9 mouse cellular contexts compared by ENCODE assay signal in genomic region chr1:131712386-131712785, GRCm38 (mm10). TPM values are rescaled to one million over a fixed set of nuclear protein-coding genes. Genes with fewer than 3 reads are reported as not detected.
DNase-seq lines count a peak whose midpoint lies in the region; ATAC-seq and TF ChIP-seq lines count a peak whose summit lies in the region.
"Had no signal": no experiment of that assay in that cellular context is flagged by ENCODE, and none has a peak within 500 bp of the region (broad histone marks: within the 10 kb centered on the region; RNA-seq: fewer than 3 reads in every experiment).

No protein-coding gene starts in this region.

- TF ChIP-seq RAD21 in MEL (IDR thresholded peaks at IDR 0.05; ENCODE audit: low read depth, low read length), result peak; percentile 78

- no peaks in the 10 kb centered on the region for H3K4me1 ChIP-seq in MEL (ENCODE audit: control insufficient read depth in 1 of 2, insufficient read depth in 2 of 2, low read length in 2 of 2)

- H3K9ac ChIP-seq in MEL (ENCODE audit: control insufficient read depth, low read depth, low read length, poor library complexity, severe bottlenecking), result no peak overlapping the region
- H3K9ac ChIP-seq: heart, embryonic 13.5 days had no signal

- H3K27ac ChIP-seq in MEL (ENCODE audit: control insufficient read depth, low read depth, low read length), result no peak overlapping the region
- H3K27ac ChIP-seq: heart, embryonic 13.5 days had no signal

- no peaks in the 10 kb centered on the region for H3K9me3 ChIP-seq in MEL (replicated peaks; ENCODE audit: insufficient read depth, low read length)
- H3K9me3 ChIP-seq: heart, embryonic 13.5 days had no signal

- H3K79me2 ChIP-seq in MEL (ENCODE audit: control insufficient read depth, insufficient read depth, low read length, poor library complexity), result no peaks in the 10 kb centered on the region

- ATAC-seq in hematopoietic stem cell, adult 5-6 weeks (replicated peaks in 1 of 2; ENCODE audit: insufficient read depth in 1 of 2, low FRiP score in 2 of 2, low TSS enrichment in 1 of 2, low read depth in 1 of 2, poor library complexity in 2 of 2, severe bottlenecking in 2 of 2), result peak; percentile 48 to 51; a peak in 1 of 4 replicates

- TF ChIP-seq EP300 in MEL (IDR thresholded peaks at IDR 0.05; ENCODE audit: low read depth in 1 of 2, low read length in 2 of 2), result no peak

- no peak overlapping the region for H3K4me3 ChIP-seq in MEL (ENCODE audit: control insufficient read depth in 1 of 2, insufficient read depth in 1 of 2, low read depth in 2 of 2, low read length in 2 of 2)
- H3K4me3 ChIP-seq: heart, embryonic 13.5 days had no signal

- DNase-seq in MEL (ENCODE audit: low read depth, low spot score), result peak; percentile 78
- peak; percentile 78 for DNase-seq in cerebellum, adult 11 months
- DNase-seq in forelimb bud, embryonic 11.5 days (ENCODE audit: low read depth, low spot score), result peak; percentile 87
- DNase-seq in layer of hippocampus, adult 9-10 months (ENCODE audit: low spot score), result peak; percentile 69
- DNase-seq in lung, postnatal 25 days (ENCODE audit: low spot score), result peak; percentile 90
- DNase-seq in right cerebral cortex, adult 18-20 months, result peak; percentile 88
- peak; percentile 83 for DNase-seq in urinary bladder, postnatal 25 days (ENCODE audit: low spot score)

- TF ChIP-seq POLR2A in MEL (IDR thresholded peaks at IDR 0.05; ENCODE audit: control insufficient read depth in 1 of 2, insufficient read depth in 1 of 2, low read depth in 1 of 2, low read length in 2 of 2, poor library complexity in 1 of 2), result no peak

- peaks cover 2 to 3% of the 10 kb centered on the region in 2 experiments; a peak in 3 of 4 replicates for H3K27me3 ChIP-seq in MEL (ENCODE audit: control insufficient read depth in 1 of 2, insufficient read depth in 2 of 2, low read length in 2 of 2)

- TF ChIP-seq CTCF in MEL (IDR thresholded peaks at IDR 0.05 in 2 of 3, conservative IDR thresholded peaks at IDR 0.05 in 1 of 3; ENCODE audit: control insufficient read depth in 1 of 3, insufficient read depth in 1 of 3, low read depth in 2 of 3, low read length in 3 of 3, poor library complexity in 1 of 3, severe bottlenecking in 1 of 3), result peak; percentile 74 to 80 (median 76)

- H3K36me3 ChIP-seq in MEL (ENCODE audit: control insufficient read depth in 1 of 2, insufficient read depth in 2 of 2, low read length in 2 of 2), result no peaks in the 10 kb centered on the region
- H3K36me3 ChIP-seq: heart, embryonic 13.5 days had no signal

TF ChIP-seq in MEL, 35 proteins besides CTCF, POLR2A, EP300 and RAD21:
- TF ChIP-seq MAFK (IDR thresholded peaks at IDR 0.05; ENCODE audit: borderline replicate concordance, low read depth, low read length) (no peak), ZNF384 (IDR thresholded peaks at IDR 0.05; ENCODE audit: low read depth, low read length) (peak; percentile 9; the same call in 1 of the 2 replicates), ZC3H11A (IDR thresholded peaks at IDR 0.05; ENCODE audit: low read depth, low read length) (peak; percentile 72), SMC3 (IDR thresholded peaks at IDR 0.05; ENCODE audit: low read depth, low read length) (peak; percentile 85)
TF ChIP-seq in MEL: peak in this region for 3.

RNA-seq across cellular contexts. Expression of gene Rab7b, which starts 23.9 kb away (rescaled TPM):
- total RNA-seq in MEL (2012; rRNA removed), result 0.23 TPM in 1 of 2 replicates, not detected in the other
- under 1 TPM in 1 of 2 experiments, not detected in 1; 0.21 TPM for polyA plus RNA-seq in MEL (2012; ENCODE audit: insufficient read depth in 1 of 2, insufficient read length in 2 of 2, low read depth in 1 of 2, low replicate concordance in 2 of 2, missing spikeins in 1 of 2)
- 2.1 and 4.5 TPM in 2 replicates for total RNA-seq in hematopoietic stem cell, adult 5-6 weeks (2017)

RNA-seq across cellular contexts. Expression of gene Slc26a9, which starts 31.4 kb away (rescaled TPM):
- not detected in 2 replicates for total RNA-seq in MEL (2012; rRNA removed)
- under 1 TPM in 1 of 2 experiments, not detected in 1; 0.04 TPM for polyA plus RNA-seq in MEL (2012; ENCODE audit: insufficient read depth in 1 of 2, insufficient read length in 2 of 2, low read depth in 1 of 2, low replicate concordance in 2 of 2, missing spikeins in 1 of 2)
- total RNA-seq in hematopoietic stem cell, adult 5-6 weeks (2017), result not detected in 2 replicates
